Mouse (Mus musculus): Measurements from ENCODE around the gene Cebpz. TPM values are rescaled to one million over a fixed set of nuclear protein-coding genes. Genes with fewer than 3 reads are reported as not detected.

Gene Cebpz
- polyA plus RNA-seq (2012; ENCODE audit: low replicate concordance), result 5.6 and 19.6 TPM in 2 replicates

GRCm38 (mm10) chr17:78936466-78937228 is at the start of gene Cebpz, which contains the start of gene Ndufaf7:
Cebpz (minus strand) TSS chr17:78937066.
Ndufaf7 (plus strand) TSS chr17:78937136.

GRCm38 (mm10) chr17:78916369-78916813 is 20.5 kb downstream of the Cebpz start, which contains the start of gene Cebpzos:
Cebpzos (plus strand) TSS chr17:78916500.

GRCm38 (mm10) chr17:78906892-78907291 is 30.0 kb downstream of the Cebpz start, which contains the start of gene Sult6b1:
Sult6b1 (minus strand) TSS chr17:78906992.

GRCm38 (mm10) chr17:78882401-78883112 is 54.3 kb downstream of the Cebpz start, which contains the start of gene Eif2ak2:
Eif2ak2 (minus strand) TSS chr17:78882573.

Other genes with a start within 250 kb of the Cebpz start
- gene Strn, start 199.9 kb downstream of the Cebpz start, polyA plus RNA-seq (2012; ENCODE audit: low replicate concordance), result 2.9 and 4.5 TPM in 2 replicates
- gene Heatr5b, start 101.7 kb downstream of the Cebpz start, polyA plus RNA-seq (2012; ENCODE audit: low replicate concordance), result 2.2 and 7.5 TPM in 2 replicates
- gene Gpatch11, start 101.5 kb downstream of the Cebpz start, polyA plus RNA-seq (2012; ENCODE audit: low replicate concordance), result 0.79 and 6.8 TPM in 2 replicates
- 4.3 and 7.0 TPM in 2 replicates for gene Eif2ak2, start 54.5 kb downstream of the Cebpz start, polyA plus RNA-seq (2012; ENCODE audit: low replicate concordance)
- not detected in 2 replicates for gene Sult6b1, start 30.1 kb downstream of the Cebpz start, polyA plus RNA-seq (2012; ENCODE audit: low replicate concordance)
- 3.9 and 4.3 TPM in 2 replicates for gene Cebpzos, start 20.6 kb downstream of the Cebpz start, polyA plus RNA-seq (2012; ENCODE audit: low replicate concordance)
- gene Ndufaf7, start 70 bp upstream of the Cebpz start, polyA plus RNA-seq (2012; ENCODE audit: low replicate concordance), result 1.1 and 1.9 TPM in 2 replicates
- 1.4 and 2.1 TPM in 2 replicates for gene Prkd3, start 83.8 kb upstream of the Cebpz start, polyA plus RNA-seq (2012; ENCODE audit: low replicate concordance)
- 0.25 TPM in 1 of 2 replicates, not detected in the other for gene Qpct, start 114.8 kb upstream of the Cebpz start, polyA plus RNA-seq (2012; ENCODE audit: low replicate concordance)